Mouse (Mus musculus) testis, adult 2 months (tissue): ENCODE data around the gene Fam219a.

ENCODE experiments used
- CTCF ChIP-seq: fragments of 200-500 bp; IDR thresholded peaks from 2 replicates; pipeline ENCODE4 v1.5.1; 2012; ENCODE audit warnings: low read depth, mild to moderate bottlenecking, inconsistent platforms, low read length, moderate library complexity; ENCODE audit not compliant: control insufficient read depth, insufficient read depth, insufficient replicate concordance
- POLR2A ChIP-seq: fragments of 200-500 bp; IDR thresholded peaks from 2 replicates; pipeline ENCODE4 v1.6.1; 2012; ENCODE audit warnings: low read depth, mild to moderate bottlenecking, inconsistent platforms, low read length, moderate library complexity; ENCODE audit not compliant: control insufficient read depth

GRCm38 (mm10) chr4:41513309-41513708 lies 56.0 kb downstream of the Fam219a start:
- TF ChIP-seq CTCF (no peak), POLR2A (no peak)
